Mouse (Mus musculus) embryonic fibroblast, embryonic 13.5 days (primary cell): ENCODE data around the gene Insl3.

Experiments
- CTCF ChIP-seq: IDR thresholded peaks from 2 replicates; pipeline ENCODE4 v1.5.1; 2011; ENCODE audit warnings: mild to moderate bottlenecking, control low read depth, low read length, moderate library complexity, borderline replicate concordance; ENCODE audit not compliant: insufficient read depth
- POLR2A ChIP-seq: IDR thresholded peaks from 2 replicates; pipeline ENCODE4 v1.6.1; 2011; ENCODE audit warnings: low read depth, mild to moderate bottlenecking, control low read depth, low read length, moderate library complexity

DNA sequence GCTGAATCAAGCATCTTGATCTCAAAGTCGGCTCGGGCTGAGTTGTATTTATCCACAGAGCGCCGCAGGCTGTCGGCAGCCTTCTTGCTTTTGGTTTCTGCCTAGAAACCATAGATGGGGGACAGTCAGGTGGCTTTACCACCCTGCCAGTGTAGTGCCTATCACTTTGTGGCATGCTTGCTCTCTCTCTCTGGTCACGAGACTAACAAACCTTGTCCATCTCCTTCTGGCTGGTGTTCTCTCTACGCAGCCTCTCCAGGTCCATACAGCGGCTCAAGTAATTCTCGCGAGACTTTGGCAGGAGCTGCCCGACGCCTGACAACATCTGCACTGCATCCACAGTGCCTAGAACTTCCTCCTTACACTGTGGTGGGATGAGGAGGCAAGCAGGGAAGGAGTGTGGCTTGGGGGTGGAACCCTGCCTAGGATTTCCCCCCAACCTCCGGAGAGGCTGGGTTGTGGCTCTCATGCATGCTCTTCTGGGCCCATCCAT is 27.6 kb downstream of the Insl3 start:
- TF ChIP-seq CTCF (no peak), POLR2A (no peak)
